Mouse (Mus musculus): ENCODE measurements around the gene Cd3eap. TPM values are rescaled to one million over a fixed set of nuclear protein-coding genes. Genes with fewer than 3 reads are reported as not detected.
A peak's percentile ranks its signal among the peaks of the same experiment; 100 is the strongest.

The Cd3eap gene
- polyA plus RNA-seq, 1 experiment from 2014 or later, result 7.8 TPM

- peak; percentile 59 for TF ChIP-seq CTCF (IDR thresholded peaks at IDR 0.05; ENCODE audit: low read depth)
- peak; percentile 52; the same call in 1 of the 2 replicates for TF ChIP-seq EP300 (IDR thresholded peaks at IDR 0.05; ENCODE audit: low read depth)
- Histone ChIP-seq H3K36me3 (replicated peaks; ENCODE audit: insufficient read depth, low read length) (no peaks in the 10 kb centered on the region), H3K4me1 (ENCODE audit: insufficient read depth) (peaks cover 18% of the 10 kb centered on the region), H3K27me3 (ENCODE audit: insufficient read depth, low read length) (peaks cover 30% of the 10 kb centered on the region), H3K4me3 (ENCODE audit: low read depth, low read length) (peak within 1 kb of the TSS; percentile 53), H3K9me3 (ENCODE audit: low read length) (no peaks in the 10 kb centered on the region), H3K27ac (ENCODE audit: low read depth) (no peak within 1 kb of the TSS), H3K4me2 (ENCODE audit: low read depth, low read length) (peak within 1 kb of the TSS; percentile 98), H3K9ac (replicated peaks) (peak within 1 kb of the TSS; percentile 45)
- DNase-seq (peak; percentile 94), ATAC-seq (peak; percentile 84)
- under 1% methylated on average over 49 of the region's 49 CpGs for WGBS (ENCODE audit: insufficient replicate concordance)
Observed at GRCm38 (mm10) chr7:19309884-19310641, 49.2 kb downstream of the Cd3eap start, which contains the start of gene Fosb. Fosb (minus strand) TSS chr7:19310051.

- H3K36me3 ChIP-seq (replicated peaks; ENCODE audit: insufficient read depth, low read length), result no peaks in the 10 kb centered on the region
- peak overlapping the region; percentile 98 for H3K4me2 ChIP-seq (ENCODE audit: low read depth, low read length)
- no peak for ATAC-seq
- H3K9ac ChIP-seq (replicated peaks), result peak overlapping the region; percentile 41; the same call in 1 of the 2 replicates
- no peak for TF ChIP-seq EP300 (IDR thresholded peaks at IDR 0.05; ENCODE audit: low read depth)
- TF ChIP-seq CTCF (IDR thresholded peaks at IDR 0.05; ENCODE audit: low read depth), result no peak
- peak overlapping the region; percentile 53 for H3K4me3 ChIP-seq (ENCODE audit: low read depth, low read length)
- under 1% methylated on average over 48 of the region's 48 CpGs for WGBS (ENCODE audit: insufficient replicate concordance)
- H3K27ac ChIP-seq (ENCODE audit: low read depth), result no peak overlapping the region
- H3K9me3 ChIP-seq (ENCODE audit: low read length), result no peaks in the 10 kb centered on the region
- peaks cover 37% of the 10 kb centered on the region for H3K27me3 ChIP-seq (ENCODE audit: insufficient read depth, low read length)
- no peak for DNase-seq
- H3K4me1 ChIP-seq (ENCODE audit: insufficient read depth), result peaks cover 25% of the 10 kb centered on the region
Observed at GRCm38 (mm10) chr7:19309278-19309883, 49.9 kb downstream of the Cd3eap start.

- peak overlapping the region; percentile 98 for H3K4me2 ChIP-seq (ENCODE audit: low read depth, low read length)
- peak; percentile 94 for DNase-seq
- ATAC-seq, result peak; percentile 86
- peaks cover 32% of the 10 kb centered on the region for H3K4me1 ChIP-seq (ENCODE audit: insufficient read depth)
- peak overlapping the region; percentile 53 for H3K4me3 ChIP-seq (ENCODE audit: low read depth, low read length)
- TF ChIP-seq EP300 (IDR thresholded peaks at IDR 0.05; ENCODE audit: low read depth) (no peak), CTCF (IDR thresholded peaks at IDR 0.05; ENCODE audit: low read depth) (peak; percentile 63)
- no peaks in the 10 kb centered on the region for H3K36me3 ChIP-seq (replicated peaks; ENCODE audit: insufficient read depth, low read length)
- no peaks in the 10 kb centered on the region for H3K9me3 ChIP-seq (ENCODE audit: low read length)
- H3K9ac ChIP-seq (replicated peaks), result peak overlapping the region; percentile 63
- WGBS (ENCODE audit: insufficient replicate concordance), result under 1% methylated on average over 58 of the region's 58 CpGs
- peaks cover 44% of the 10 kb centered on the region for H3K27me3 ChIP-seq (ENCODE audit: insufficient read depth, low read length)
- peak overlapping the region; percentile 58; the same call in 1 of the 2 replicates for H3K27ac ChIP-seq (ENCODE audit: low read depth)
Observed at GRCm38 (mm10) chr7:19308454-19309277, 50.6 kb downstream of the Cd3eap start.

GRCm38 (mm10) chr7:19307739-19308453 is 51.4 kb downstream of the Cd3eap start:
- DNase-seq, result peak; percentile 66
- TF ChIP-seq CTCF (IDR thresholded peaks at IDR 0.05; ENCODE audit: low read depth) (no peak), EP300 (IDR thresholded peaks at IDR 0.05; ENCODE audit: low read depth) (no peak)
- Histone ChIP-seq H3K9me3 (ENCODE audit: low read length) (no peaks in the 10 kb centered on the region), H3K36me3 (replicated peaks; ENCODE audit: insufficient read depth, low read length) (no peaks in the 10 kb centered on the region), H3K27ac (ENCODE audit: low read depth) (peak overlapping the region; percentile 58; the same call in 1 of the 2 replicates), H3K4me2 (ENCODE audit: low read depth, low read length) (peak overlapping the region; percentile 98), H3K27me3 (ENCODE audit: insufficient read depth, low read length) (peaks cover 52% of the 10 kb centered on the region), H3K4me3 (ENCODE audit: low read depth, low read length) (peak overlapping the region; percentile 53), H3K4me1 (ENCODE audit: insufficient read depth) (peaks cover 33% of the 10 kb centered on the region), H3K9ac (replicated peaks) (peak overlapping the region; percentile 63)
- ATAC-seq, result peak; percentile 45
- WGBS (ENCODE audit: insufficient replicate concordance), result 6% methylated on average over 18 of the region's 18 CpGs

GRCm38 (mm10) chr7:19306819-19307738 is 52.2 kb downstream of the Cd3eap start:
- no peak for ATAC-seq
- peaks cover 33% of the 10 kb centered on the region for H3K4me1 ChIP-seq (ENCODE audit: insufficient read depth)
- H3K4me3 ChIP-seq (ENCODE audit: low read depth, low read length), result no peak overlapping the region
- no peak for DNase-seq
- H3K9me3 ChIP-seq (ENCODE audit: low read length), result no peaks in the 10 kb centered on the region
- H3K4me2 ChIP-seq (ENCODE audit: low read depth, low read length), result no peak overlapping the region
- H3K36me3 ChIP-seq (replicated peaks; ENCODE audit: insufficient read depth, low read length), result no peaks in the 10 kb centered on the region
- H3K27ac ChIP-seq (ENCODE audit: low read depth), result no peak overlapping the region
- no peak for TF ChIP-seq EP300 (IDR thresholded peaks at IDR 0.05; ENCODE audit: low read depth)
- no peak for TF ChIP-seq CTCF (IDR thresholded peaks at IDR 0.05; ENCODE audit: low read depth)
- WGBS (ENCODE audit: insufficient replicate concordance), result 73% methylated on average over 21 of the region's 25 CpGs
- H3K9ac ChIP-seq (replicated peaks), result no peak overlapping the region
- H3K27me3 ChIP-seq (ENCODE audit: insufficient read depth, low read length), result peaks cover 60% of the 10 kb centered on the region

MicroRNAs within 50 kb of the gene (microRNA counts, 519-probe panel; counts per million panel counts)
- microRNA mmu-miR-343, result not detected

Small RNAs within 50 kb of the gene (microRNA-seq; reads per million reads assigned to microRNA genes)
- gene Mir343, result not detected

Other genes starting within 250 kb of the Cd3eap start
- gene Gm4969, start 241.1 kb downstream of the Cd3eap start, polyA plus RNA-seq (2015; fragmentation: Nextera tagmentation; extraction: Ambion mirVana), result 0.17 TPM in 1 of 2 replicates, not detected in the other
- gene Fbxo46, start 239.6 kb downstream of the Cd3eap start, polyA plus RNA-seq (2015; fragmentation: Nextera tagmentation; extraction: Ambion mirVana), result 3.2 and 3.6 TPM in 2 replicates
- gene Qpctl, start 210.2 kb downstream of the Cd3eap start, polyA plus RNA-seq (2015; fragmentation: Nextera tagmentation; extraction: Ambion mirVana), result 5.2 and 5.8 TPM in 2 replicates
- gene Snrpd2, start 209.8 kb downstream of the Cd3eap start, polyA plus RNA-seq (2015; fragmentation: Nextera tagmentation; extraction: Ambion mirVana), result 38.9 and 41.0 TPM in 2 replicates
- 0.04 TPM in 1 of 2 replicates, not detected in the other for gene Gipr, start 193.4 kb downstream of the Cd3eap start, polyA plus RNA-seq (2015; fragmentation: Nextera tagmentation; extraction: Ambion mirVana)
- gene Eml2, start 183.1 kb downstream of the Cd3eap start, polyA plus RNA-seq (2015; fragmentation: Nextera tagmentation; extraction: Ambion mirVana), result 3.3 and 3.4 TPM in 2 replicates
- gene Gpr4, start 146.9 kb downstream of the Cd3eap start, polyA plus RNA-seq (2015; fragmentation: Nextera tagmentation; extraction: Ambion mirVana), result 0.74 and 0.83 TPM in 2 replicates
- gene Opa3, start 131.1 kb downstream of the Cd3eap start, polyA plus RNA-seq (2015; fragmentation: Nextera tagmentation; extraction: Ambion mirVana), result 8.7 and 9.7 TPM in 2 replicates
- gene Vasp, start 87.7 kb downstream of the Cd3eap start, polyA plus RNA-seq (2015; fragmentation: Nextera tagmentation; extraction: Ambion mirVana), result 36.2 and 36.4 TPM in 2 replicates
- 0.15 TPM in 1 of 2 replicates, not detected in the other for gene Ppm1n, start 79.4 kb downstream of the Cd3eap start, polyA plus RNA-seq (2015; fragmentation: Nextera tagmentation; extraction: Ambion mirVana)
- gene Rtn2, start 76.9 kb downstream of the Cd3eap start, polyA plus RNA-seq (2015; fragmentation: Nextera tagmentation; extraction: Ambion mirVana), result 1.5 and 4.6 TPM in 2 replicates
- gene Fosb, start 49.4 kb downstream of the Cd3eap start, polyA plus RNA-seq (2015; fragmentation: Nextera tagmentation; extraction: Ambion mirVana), result 0.06 TPM in 1 of 2 replicates, not detected in the other
- gene Ercc1, start 14.7 kb downstream of the Cd3eap start, polyA plus RNA-seq (2015; fragmentation: Nextera tagmentation; extraction: Ambion mirVana), result 9.6 and 9.8 TPM in 2 replicates
- 0.47 and 0.69 TPM in 2 replicates for gene Ppp1r13l, start 266 bp upstream of the Cd3eap start, polyA plus RNA-seq (2015; fragmentation: Nextera tagmentation; extraction: Ambion mirVana)
- gene Ercc2, start 22.5 kb upstream of the Cd3eap start, polyA plus RNA-seq (2015; fragmentation: Nextera tagmentation; extraction: Ambion mirVana), result 3.8 and 4.6 TPM in 2 replicates
- 0.12 and 0.32 TPM in 2 replicates for gene Klc3, start 44.6 kb upstream of the Cd3eap start, polyA plus RNA-seq (2015; fragmentation: Nextera tagmentation; extraction: Ambion mirVana)
- gene Ckm, start 45.3 kb upstream of the Cd3eap start, polyA plus RNA-seq (2015; fragmentation: Nextera tagmentation; extraction: Ambion mirVana), result 5.3 and 94.1 TPM in 2 replicates
- 1.8 and 2.0 TPM in 2 replicates for gene Mark4, start 99.3 kb upstream of the Cd3eap start, polyA plus RNA-seq (2015; fragmentation: Nextera tagmentation; extraction: Ambion mirVana)
- 1.1 and 1.7 TPM in 2 replicates for gene Exoc3l2, start 103.8 kb upstream of the Cd3eap start, polyA plus RNA-seq (2015; fragmentation: Nextera tagmentation; extraction: Ambion mirVana)
- gene Bloc1s3, start 148.9 kb upstream of the Cd3eap start, polyA plus RNA-seq (2015; fragmentation: Nextera tagmentation; extraction: Ambion mirVana), result 0.94 and 1.1 TPM in 2 replicates
- gene Trappc6a, start 148.9 kb upstream of the Cd3eap start, polyA plus RNA-seq (2015; fragmentation: Nextera tagmentation; extraction: Ambion mirVana), result 51.6 and 52.5 TPM in 2 replicates
- gene Nkpd1, start 158.4 kb upstream of the Cd3eap start, polyA plus RNA-seq (2015; fragmentation: Nextera tagmentation; extraction: Ambion mirVana), result not detected in 2 replicates
- 8.1 and 8.3 TPM in 2 replicates for gene Ppp1r37, start 203.6 kb upstream of the Cd3eap start, polyA plus RNA-seq (2015; fragmentation: Nextera tagmentation; extraction: Ambion mirVana)
- gene Zfp296, start 217.8 kb upstream of the Cd3eap start, polyA plus RNA-seq (2015; fragmentation: Nextera tagmentation; extraction: Ambion mirVana), result 0.89 and 1.2 TPM in 2 replicates
- gene Gemin7, start 218.1 kb upstream of the Cd3eap start, polyA plus RNA-seq (2015; fragmentation: Nextera tagmentation; extraction: Ambion mirVana), result 61.7 and 66.9 TPM in 2 replicates
- 7.6 and 8.1 TPM in 2 replicates for gene Clasrp, start 245.0 kb upstream of the Cd3eap start, polyA plus RNA-seq (2015; fragmentation: Nextera tagmentation; extraction: Ambion mirVana)